Mouse (Mus musculus): ENCODE measurements around the gene Unc5b. TPM values are rescaled to one million over a fixed set of nuclear protein-coding genes. Genes with fewer than 3 reads are reported as not detected.

Unc5b gene
- polyA plus RNA-seq, 1 experiment from 2014 or later, result 13.3 TPM

DNA sequence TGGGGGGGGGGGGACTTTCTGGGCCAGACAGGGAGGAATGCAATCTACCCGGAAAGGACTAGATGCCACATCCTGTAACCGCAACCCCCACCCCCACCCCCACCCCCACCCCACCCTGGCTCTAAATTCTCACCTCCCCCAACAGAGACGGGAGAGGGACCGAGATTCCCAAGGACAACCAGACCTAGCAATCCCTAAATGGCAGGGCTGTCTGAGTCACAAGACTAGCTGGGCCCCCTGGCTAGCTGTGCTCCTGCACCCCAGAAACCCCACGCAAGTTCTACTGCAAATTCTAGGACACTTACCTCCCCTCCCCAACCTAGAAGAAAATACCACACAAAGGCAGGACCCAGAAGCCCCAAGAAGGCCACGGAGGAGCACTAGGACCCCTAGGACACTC, 16.3 kb downstream of the Unc5b start:
- Histone ChIP-seq H3K36me3 (ENCODE audit: control insufficient read depth, insufficient read depth, low read length) (no peaks in the 10 kb centered on the region), H3K4me2 (ENCODE audit: low read length) (peak overlapping the region; percentile 54), H3K4me3 (ENCODE audit: control insufficient read depth in 1 of 2, insufficient read depth in 1 of 2, low read depth in 1 of 2, low read length in 2 of 2) (peak overlapping the region in 1 of 2 experiments; percentile 11; a peak in 1 of 4 replicates), H3K4me1 (ENCODE audit: control insufficient read depth in 2 of 2, insufficient read depth in 2 of 2, low read length in 2 of 2) (peaks cover 94 to 98% of the 10 kb centered on the region in 2 experiments), H3K9me3 (ENCODE audit: control insufficient read depth, low read length) (no peaks in the 10 kb centered on the region), H3K27me3 (ENCODE audit: control insufficient read depth, insufficient read depth, low read length) (no peaks in the 10 kb centered on the region), H3K27ac (replicated peaks in 1 of 2; ENCODE audit: control insufficient read depth in 1 of 2, insufficient read depth in 1 of 2, low read depth in 2 of 2, low read length in 2 of 2) (peak overlapping the region; percentile 99 to 100), H3K9ac (ENCODE audit: low read length) (peak overlapping the region; percentile 75)
- WGBS, result 7% methylated on average over 6 of the region's 6 CpGs
- ATAC-seq (ENCODE audit: insufficient number of reproducible peaks, insufficient read depth, low FRiP score, low read depth), result no peak

DNA sequence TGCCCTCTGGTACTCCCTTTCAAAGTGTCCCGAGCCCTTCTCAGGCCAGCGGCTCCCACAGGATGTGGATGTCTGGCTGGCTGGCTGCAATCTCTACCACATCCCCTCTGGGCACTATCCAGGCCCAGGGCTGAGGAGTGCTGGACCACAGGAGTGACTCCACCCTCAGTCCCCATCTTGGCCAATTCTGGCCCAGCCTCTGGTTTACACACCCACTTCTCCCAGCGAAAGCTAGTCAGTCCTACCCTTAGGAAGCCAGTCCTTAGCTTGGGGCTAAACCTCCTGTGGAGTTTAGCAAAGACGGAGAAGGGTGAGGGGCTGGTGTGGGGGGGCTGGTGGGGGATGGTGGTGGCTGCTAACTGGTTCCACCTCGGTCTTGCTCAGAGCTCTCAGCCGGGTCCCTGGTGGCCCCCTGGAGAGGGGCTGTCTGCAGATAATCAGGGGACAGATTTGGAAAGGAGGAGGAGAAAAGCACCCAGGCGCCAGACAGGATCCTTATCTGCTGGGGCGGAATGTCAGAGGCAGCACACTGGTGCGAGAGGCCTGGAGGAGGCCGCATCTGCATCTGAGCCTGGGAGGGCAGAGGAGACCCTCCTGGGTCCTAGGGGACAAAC, 16.8 kb downstream of the Unc5b start:
- Histone ChIP-seq H3K27ac (replicated peaks in 1 of 2; ENCODE audit: control insufficient read depth in 1 of 2, insufficient read depth in 1 of 2, low read depth in 2 of 2, low read length in 2 of 2) (peak overlapping the region; percentile 99 to 100), H3K4me2 (ENCODE audit: low read length) (peak overlapping the region; percentile 54), H3K27me3 (ENCODE audit: control insufficient read depth, insufficient read depth, low read length) (no peaks in the 10 kb centered on the region), H3K9ac (ENCODE audit: low read length) (peak overlapping the region; percentile 75), H3K4me3 (ENCODE audit: control insufficient read depth in 1 of 2, insufficient read depth in 1 of 2, low read depth in 1 of 2, low read length in 2 of 2) (peak overlapping the region in 1 of 2 experiments; percentile 11; a peak in 1 of 4 replicates), H3K4me1 (ENCODE audit: control insufficient read depth in 2 of 2, insufficient read depth in 2 of 2, low read length in 2 of 2) (peaks cover 94 to 98% of the 10 kb centered on the region in 2 experiments), H3K9me3 (ENCODE audit: control insufficient read depth, low read length) (no peaks in the 10 kb centered on the region), H3K36me3 (ENCODE audit: control insufficient read depth, insufficient read depth, low read length) (no peaks in the 10 kb centered on the region)
- WGBS, result under 1% methylated on average over 10 of the region's 10 CpGs
- peak; percentile 65 for ATAC-seq (ENCODE audit: insufficient number of reproducible peaks, insufficient read depth, low FRiP score, low read depth)

DNA sequence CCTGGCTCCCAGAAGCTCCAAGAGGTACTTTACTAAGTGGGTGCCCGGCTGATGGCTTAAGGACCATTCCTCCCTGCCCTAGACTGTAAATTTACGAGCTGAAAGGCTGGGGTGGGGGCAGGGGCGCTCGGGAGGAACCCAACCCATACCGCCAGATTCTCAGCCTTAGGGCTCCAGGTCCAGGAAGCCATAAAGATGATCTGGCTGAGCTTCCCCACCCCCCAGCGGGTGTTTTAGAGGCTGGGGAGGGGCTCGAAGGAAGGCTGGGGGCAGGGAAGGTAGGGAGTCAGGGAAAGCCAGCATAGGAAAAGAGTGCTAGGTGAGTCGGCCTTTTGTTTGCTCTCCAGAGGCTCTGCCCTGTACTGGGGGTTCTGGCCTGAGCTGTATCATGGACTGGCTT, 17.8 kb downstream of the Unc5b start:
- Histone ChIP-seq H3K9ac (ENCODE audit: low read length) (peak overlapping the region; percentile 75), H3K36me3 (ENCODE audit: control insufficient read depth, insufficient read depth, low read length) (no peaks in the 10 kb centered on the region), H3K27ac (replicated peaks in 1 of 2; ENCODE audit: control insufficient read depth in 1 of 2, insufficient read depth in 1 of 2, low read depth in 2 of 2, low read length in 2 of 2) (peak overlapping the region; percentile 99 to 100), H3K4me1 (ENCODE audit: control insufficient read depth in 2 of 2, insufficient read depth in 2 of 2, low read length in 2 of 2) (peaks cover 95 to 98% of the 10 kb centered on the region in 2 experiments), H3K9me3 (ENCODE audit: control insufficient read depth, low read length) (no peaks in the 10 kb centered on the region), H3K4me2 (ENCODE audit: low read length) (peak overlapping the region; percentile 54), H3K27me3 (ENCODE audit: control insufficient read depth, insufficient read depth, low read length) (no peaks in the 10 kb centered on the region), H3K4me3 (ENCODE audit: control insufficient read depth in 1 of 2, insufficient read depth in 1 of 2, low read depth in 1 of 2, low read length in 2 of 2) (no peak overlapping the region)
- no peak for ATAC-seq (ENCODE audit: insufficient number of reproducible peaks, insufficient read depth, low FRiP score, low read depth)
- 7% methylated on average over 8 of the region's 8 CpGs for WGBS

DNA sequence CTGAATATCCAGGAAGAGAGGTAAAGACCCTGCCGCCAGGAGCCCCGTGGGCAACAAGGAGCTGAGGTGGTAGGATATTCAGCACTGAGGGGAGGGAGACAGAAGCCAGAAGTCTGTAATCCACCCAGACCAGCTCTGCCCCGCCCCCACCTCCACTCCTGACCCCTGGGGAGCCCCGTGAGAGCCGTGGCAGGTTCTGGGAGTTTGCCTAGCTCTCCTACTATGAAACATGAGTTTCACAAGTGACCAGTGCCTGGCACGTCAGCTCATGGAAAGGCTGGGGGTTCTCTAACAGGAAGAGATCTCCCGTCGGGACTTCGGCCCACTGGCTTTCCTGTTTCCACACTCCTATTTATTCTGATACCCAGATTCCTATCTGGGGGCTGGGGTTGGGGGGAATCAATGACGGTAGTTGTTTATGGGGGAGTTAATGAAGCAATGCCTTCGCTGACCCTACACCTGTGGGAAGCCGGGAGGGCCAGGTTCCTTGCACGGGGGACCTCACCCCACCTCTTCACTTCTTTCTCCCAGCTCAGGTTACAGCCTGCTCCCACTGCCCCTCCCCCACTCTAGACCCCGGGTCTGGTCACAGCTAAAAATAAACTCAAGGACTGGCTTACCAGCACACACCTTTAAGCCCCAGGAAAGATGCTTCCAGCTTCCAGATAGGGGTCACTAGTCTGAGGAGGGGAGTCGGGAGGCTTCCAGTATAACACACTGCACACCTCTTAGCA, 19.4 kb downstream of the Unc5b start:
- no peak for ATAC-seq (ENCODE audit: insufficient number of reproducible peaks, insufficient read depth, low FRiP score, low read depth)
- Histone ChIP-seq H3K9me3 (ENCODE audit: control insufficient read depth, low read length) (no peaks in the 10 kb centered on the region), H3K9ac (ENCODE audit: low read length) (peak overlapping the region; percentile 75), H3K4me1 (ENCODE audit: control insufficient read depth in 2 of 2, insufficient read depth in 2 of 2, low read length in 2 of 2) (peaks cover 94 to 98% of the 10 kb centered on the region in 2 experiments), H3K4me2 (ENCODE audit: low read length) (peak overlapping the region; percentile 59), H3K36me3 (ENCODE audit: control insufficient read depth, insufficient read depth, low read length) (no peaks in the 10 kb centered on the region), H3K27me3 (ENCODE audit: control insufficient read depth, insufficient read depth, low read length) (no peaks in the 10 kb centered on the region), H3K4me3 (ENCODE audit: control insufficient read depth in 1 of 2, insufficient read depth in 1 of 2, low read depth in 1 of 2, low read length in 2 of 2) (no peak overlapping the region; a peak in 1 of 4 replicates), H3K27ac (replicated peaks in 1 of 2; ENCODE audit: control insufficient read depth in 1 of 2, insufficient read depth in 1 of 2, low read depth in 2 of 2, low read length in 2 of 2) (peak overlapping the region; percentile 82 to 100)
- 1% methylated on average over 15 of the region's 15 CpGs for WGBS

DNA sequence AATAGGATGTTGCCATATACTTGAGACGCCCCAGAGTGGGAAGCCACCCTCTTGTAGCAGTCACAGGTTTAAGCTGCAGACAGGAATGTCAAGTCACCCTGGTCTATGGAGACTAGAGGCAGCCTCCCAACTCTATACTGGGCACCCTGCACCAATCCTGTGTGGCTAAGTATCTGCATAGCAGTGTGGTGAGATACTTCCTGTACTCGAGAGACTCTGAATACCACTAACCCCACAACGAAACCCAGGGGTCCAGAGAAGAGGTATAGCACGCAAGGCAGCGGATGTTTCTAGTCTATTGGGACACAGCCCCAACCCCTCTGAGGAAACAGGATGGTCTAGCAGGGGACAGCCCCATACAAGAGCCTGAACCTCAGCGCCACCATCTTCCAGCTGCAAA, 22.9 kb downstream of the Unc5b start:
- 0 out of 2 replicates have a peak, but pooled peaks have one; percentile 15 for ATAC-seq (ENCODE audit: insufficient number of reproducible peaks, insufficient read depth, low FRiP score, low read depth)
- Histone ChIP-seq H3K4me3 (ENCODE audit: control insufficient read depth in 1 of 2, insufficient read depth in 1 of 2, low read depth in 1 of 2, low read length in 2 of 2) (no peak overlapping the region), H3K9me3 (ENCODE audit: control insufficient read depth, low read length) (no peaks in the 10 kb centered on the region), H3K27ac (replicated peaks in 1 of 2; ENCODE audit: control insufficient read depth in 1 of 2, insufficient read depth in 1 of 2, low read depth in 2 of 2, low read length in 2 of 2) (peak overlapping the region; percentile 82 to 100), H3K27me3 (ENCODE audit: control insufficient read depth, insufficient read depth, low read length) (no peaks in the 10 kb centered on the region), H3K9ac (ENCODE audit: low read length) (peak overlapping the region; percentile 35), H3K36me3 (ENCODE audit: control insufficient read depth, insufficient read depth, low read length) (0 out of 2 replicates have a peak, but pooled peaks cover 2% of the 10 kb centered on the region), H3K4me1 (ENCODE audit: control insufficient read depth in 2 of 2, insufficient read depth in 2 of 2, low read length in 2 of 2) (peaks cover 95 to 98% of the 10 kb centered on the region in 2 experiments), H3K4me2 (ENCODE audit: low read length) (peak overlapping the region; percentile 28)
- 19% methylated on average over 6 of the region's 6 CpGs for WGBS

DNA sequence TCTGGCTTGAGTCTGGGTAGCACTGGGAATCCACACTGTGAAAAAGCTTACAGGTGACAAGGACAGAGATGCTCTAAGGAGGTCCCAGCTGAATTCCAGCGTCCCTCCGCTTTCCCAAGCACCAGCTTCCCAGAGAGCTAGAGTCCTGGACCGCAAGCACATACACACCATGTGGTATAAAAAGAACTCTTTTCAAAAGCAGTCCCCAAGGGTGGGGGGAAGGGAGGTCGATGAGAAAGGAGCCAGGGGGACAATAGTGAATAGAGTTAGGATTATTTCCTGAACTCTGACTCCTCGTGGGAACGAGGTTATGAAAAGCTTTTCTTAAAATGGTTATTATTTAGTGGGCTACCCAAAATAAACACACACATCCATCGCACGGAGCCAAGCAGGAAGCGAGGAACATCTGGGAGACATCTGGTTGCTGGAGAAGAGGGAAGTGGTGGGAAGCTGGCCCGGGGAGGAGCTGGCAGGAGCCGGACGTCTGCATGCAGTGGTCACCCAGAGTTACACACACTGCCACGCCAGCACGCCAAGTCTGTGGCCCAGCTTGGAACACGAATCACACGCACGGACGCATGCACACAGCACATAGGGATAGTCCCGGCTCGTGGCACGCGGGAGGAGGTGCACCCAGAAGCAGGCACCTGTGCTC, 23.7 kb downstream of the Unc5b start:
- H3K4me1 ChIP-seq (ENCODE audit: control insufficient read depth in 2 of 2, insufficient read depth in 2 of 2, low read length in 2 of 2), result peaks cover 94 to 98% of the 10 kb centered on the region in 2 experiments
- H3K27me3 ChIP-seq (ENCODE audit: control insufficient read depth, insufficient read depth, low read length), result no peaks in the 10 kb centered on the region
- no peaks in the 10 kb centered on the region for H3K9me3 ChIP-seq (ENCODE audit: control insufficient read depth, low read length)
- no peak for ATAC-seq (ENCODE audit: insufficient number of reproducible peaks, insufficient read depth, low FRiP score, low read depth)
- H3K36me3 ChIP-seq (ENCODE audit: control insufficient read depth, insufficient read depth, low read length), result 0 out of 2 replicates have a peak, but pooled peaks cover 3% of the 10 kb centered on the region
- peak overlapping the region; percentile 35 for H3K9ac ChIP-seq (ENCODE audit: low read length)
- 38% methylated on average over 22 of the region's 22 CpGs for WGBS
- H3K4me2 ChIP-seq (ENCODE audit: low read length), result peak overlapping the region; percentile 28
- H3K4me3 ChIP-seq (ENCODE audit: control insufficient read depth in 1 of 2, insufficient read depth in 1 of 2, low read depth in 1 of 2, low read length in 2 of 2), result no peak overlapping the region
- peak overlapping the region; percentile 82 to 100 for H3K27ac ChIP-seq (replicated peaks in 1 of 2; ENCODE audit: control insufficient read depth in 1 of 2, insufficient read depth in 1 of 2, low read depth in 2 of 2, low read length in 2 of 2)

DNA sequence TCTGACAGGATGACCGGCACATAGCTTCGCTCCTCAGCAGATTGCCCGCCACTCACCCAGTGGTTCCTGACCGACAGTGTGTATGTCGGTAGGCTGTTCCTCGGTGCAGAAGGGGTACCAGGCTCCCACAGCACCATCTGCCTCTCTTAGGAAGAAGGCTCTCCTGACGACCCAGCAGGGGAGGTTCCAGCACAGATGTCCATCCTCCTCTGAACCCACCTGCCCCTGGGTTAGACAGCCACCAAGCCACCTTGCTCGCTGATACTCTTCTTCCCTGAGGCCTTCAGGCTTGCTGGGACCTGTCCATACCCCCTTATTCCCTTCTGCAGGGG, 25.2 kb downstream of the Unc5b start:
- H3K4me1 ChIP-seq (ENCODE audit: control insufficient read depth in 2 of 2, insufficient read depth in 2 of 2, low read length in 2 of 2), result peaks cover 89 to 98% of the 10 kb centered on the region in 2 experiments
- H3K4me3 ChIP-seq (ENCODE audit: control insufficient read depth in 1 of 2, insufficient read depth in 1 of 2, low read depth in 1 of 2, low read length in 2 of 2), result no peak overlapping the region
- no peaks in the 10 kb centered on the region for H3K9me3 ChIP-seq (ENCODE audit: control insufficient read depth, low read length)
- H3K27ac ChIP-seq (replicated peaks in 1 of 2; ENCODE audit: control insufficient read depth in 1 of 2, insufficient read depth in 1 of 2, low read depth in 2 of 2, low read length in 2 of 2), result peak overlapping the region; percentile 42 to 100
- no peaks in the 10 kb centered on the region for H3K27me3 ChIP-seq (ENCODE audit: control insufficient read depth, insufficient read depth, low read length)
- no peak for ATAC-seq (ENCODE audit: insufficient number of reproducible peaks, insufficient read depth, low FRiP score, low read depth)
- WGBS, result 46% methylated on average over 8 of the region's 8 CpGs
- 0 out of 2 replicates have a peak, but pooled peaks cover 3% of the 10 kb centered on the region for H3K36me3 ChIP-seq (ENCODE audit: control insufficient read depth, insufficient read depth, low read length)
- peak overlapping the region; percentile 31; the same call in 1 of the 2 replicates for H3K4me2 ChIP-seq (ENCODE audit: low read length)
- H3K9ac ChIP-seq (ENCODE audit: low read length), result peak overlapping the region; percentile 49; the same call in 1 of the 2 replicates
